Mouse (Mus musculus): ENCODE measurements around the gene Lrrc46. TPM values are rescaled to one million over a fixed set of nuclear protein-coding genes. Genes with fewer than 3 reads are reported as not detected.
A peak's percentile ranks its signal among the peaks of the same experiment; 100 is the strongest.

Gene Lrrc46
- polyA plus RNA-seq (2011; ENCODE audit: insufficient read depth, insufficient read length, low replicate concordance, missing spikeins): not detected in 2 replicates

GRCm38 (mm10) chr11:97041022-97041899 is at the start of gene Lrrc46, which contains the start of gene Mrpl10:
TSS of gene Lrrc46 (minus strand) at chr11:97041407.
TSS of gene Mrpl10 (plus strand) at chr11:97041560.
- peak within 1 kb of the TSS; percentile 99 for H3K4me3 ChIP-seq (replicated peaks; ENCODE audit: control insufficient read depth, low read depth, low read length)

DNA sequence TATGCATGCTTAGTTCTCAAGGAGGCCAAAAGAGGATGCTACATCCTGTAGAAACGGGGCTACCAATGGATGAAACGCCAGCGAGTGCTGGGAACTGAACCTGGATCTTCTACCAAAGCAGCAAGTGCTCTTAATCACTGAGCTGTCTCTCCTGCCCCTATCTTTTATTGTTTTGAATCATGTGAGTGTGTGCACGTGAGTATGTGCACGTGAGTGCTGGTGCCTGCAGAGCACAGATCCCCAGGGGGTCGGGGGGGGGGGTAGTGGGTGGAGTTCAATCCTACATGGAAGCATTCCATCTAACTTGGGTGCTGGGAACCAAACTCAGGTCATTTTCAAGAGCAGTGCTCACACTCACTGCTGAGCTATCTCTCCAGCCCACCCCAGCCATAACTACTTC is 45.2 kb upstream of the Lrrc46 start:
- 69% methylated on average over 6 of the region's 6 CpGs for WGBS
- H3K4me1 ChIP-seq (ENCODE audit: control insufficient read depth, insufficient read depth, low read length): no peaks in the 10 kb centered on the region; the same call in 1 of the 2 replicates

More at GRCm38 (mm10) chr11:97041022-97041899, at the start of gene Lrrc46, which contains the start of gene Mrpl10:
- TF ChIP-seq POLR2A (IDR thresholded peaks at IDR 0.05; ENCODE audit: borderline replicate concordance, control insufficient read depth, low read depth, low read length): peak; percentile 85; the same call in 1 of the 2 replicates
- no peak for TF ChIP-seq CTCF (IDR thresholded peaks at IDR 0.05; ENCODE audit: control insufficient read depth, insufficient read depth, low read length)
- H3K4me1 ChIP-seq (ENCODE audit: control insufficient read depth, insufficient read depth, low read length): peaks cover 2% of the 10 kb centered on the region; the same call in 1 of the 2 replicates
- WGBS: under 1% methylated on average over 48 of the region's 48 CpGs
- H3K27ac ChIP-seq (ENCODE audit: control insufficient read depth, insufficient read depth, low read depth, low read length, poor library complexity): peak within 1 kb of the TSS; percentile 80

GRCm38 (mm10) chr11:97084821-97085505 is 43.8 kb upstream of the Lrrc46 start:
- WGBS: 86% methylated on average over 15 of the region's 15 CpGs
- no peak overlapping the region for H3K27ac ChIP-seq (ENCODE audit: control insufficient read depth, insufficient read depth, low read depth, low read length, poor library complexity)
- TF ChIP-seq POLR2A (IDR thresholded peaks at IDR 0.05; ENCODE audit: borderline replicate concordance, control insufficient read depth, low read depth, low read length) (no peak), CTCF (IDR thresholded peaks at IDR 0.05; ENCODE audit: control insufficient read depth, insufficient read depth, low read length) (no peak)
- no peaks in the 10 kb centered on the region; the same call in 1 of the 2 replicates for H3K4me1 ChIP-seq (ENCODE audit: control insufficient read depth, insufficient read depth, low read length)
- H3K4me3 ChIP-seq (replicated peaks; ENCODE audit: control insufficient read depth, low read depth, low read length): no peak overlapping the region

More for the DNA sequence above, 45.2 kb upstream of the Lrrc46 start:
- Histone ChIP-seq H3K27ac (ENCODE audit: control insufficient read depth, insufficient read depth, low read depth, low read length, poor library complexity) (no peak overlapping the region), H3K4me3 (replicated peaks; ENCODE audit: control insufficient read depth, low read depth, low read length) (no peak overlapping the region)
- TF ChIP-seq CTCF (IDR thresholded peaks at IDR 0.05; ENCODE audit: control insufficient read depth, insufficient read depth, low read length) (no peak), POLR2A (IDR thresholded peaks at IDR 0.05; ENCODE audit: borderline replicate concordance, control insufficient read depth, low read depth, low read length) (no peak)

DNA sequence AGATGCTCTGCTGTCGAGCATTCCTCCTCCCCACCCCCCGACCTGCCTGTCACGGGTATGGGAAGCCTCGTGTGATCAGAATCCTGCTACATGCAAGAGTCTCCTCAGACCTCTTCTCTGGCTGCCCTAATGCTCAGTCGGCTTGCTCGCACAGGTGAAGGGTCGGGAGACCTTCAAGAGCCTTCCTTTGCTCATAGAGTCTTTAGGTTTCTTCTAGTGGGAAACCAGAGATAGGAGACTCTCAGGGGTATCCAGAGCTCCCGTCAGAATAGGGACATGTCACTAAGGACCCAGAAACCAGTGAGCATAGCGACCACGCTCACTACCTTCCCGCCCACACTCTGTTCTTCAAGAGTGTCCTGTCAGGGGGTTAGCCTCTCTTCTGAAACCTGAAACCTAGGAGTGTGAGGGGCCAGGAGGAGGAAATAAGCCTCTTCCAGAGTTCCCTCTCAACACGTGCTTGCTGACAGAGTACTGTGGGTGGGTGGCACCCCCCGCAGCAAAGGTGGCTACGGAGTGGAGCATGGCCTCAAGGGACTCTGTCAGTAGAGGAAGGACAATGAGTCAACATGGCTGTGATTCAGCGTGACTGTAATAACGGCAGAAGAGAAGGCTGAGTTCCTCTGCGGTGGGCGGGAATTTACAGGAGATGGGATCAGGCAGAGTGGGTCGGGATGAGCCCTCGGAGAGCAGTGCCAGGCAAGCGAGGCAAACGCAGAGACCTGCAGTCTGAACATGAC is 42.4 kb upstream of the Lrrc46 start:
- 19% methylated on average over 22 of the region's 22 CpGs for WGBS
- TF ChIP-seq POLR2A (IDR thresholded peaks at IDR 0.05; ENCODE audit: borderline replicate concordance, control insufficient read depth, low read depth, low read length) (no peak), CTCF (IDR thresholded peaks at IDR 0.05; ENCODE audit: control insufficient read depth, insufficient read depth, low read length) (no peak)
- Histone ChIP-seq H3K4me3 (replicated peaks; ENCODE audit: control insufficient read depth, low read depth, low read length) (no peak overlapping the region), H3K4me1 (ENCODE audit: control insufficient read depth, insufficient read depth, low read length) (no peaks in the 10 kb centered on the region; the same call in 1 of the 2 replicates), H3K27ac (ENCODE audit: control insufficient read depth, insufficient read depth, low read depth, low read length, poor library complexity) (no peak overlapping the region)

DNA sequence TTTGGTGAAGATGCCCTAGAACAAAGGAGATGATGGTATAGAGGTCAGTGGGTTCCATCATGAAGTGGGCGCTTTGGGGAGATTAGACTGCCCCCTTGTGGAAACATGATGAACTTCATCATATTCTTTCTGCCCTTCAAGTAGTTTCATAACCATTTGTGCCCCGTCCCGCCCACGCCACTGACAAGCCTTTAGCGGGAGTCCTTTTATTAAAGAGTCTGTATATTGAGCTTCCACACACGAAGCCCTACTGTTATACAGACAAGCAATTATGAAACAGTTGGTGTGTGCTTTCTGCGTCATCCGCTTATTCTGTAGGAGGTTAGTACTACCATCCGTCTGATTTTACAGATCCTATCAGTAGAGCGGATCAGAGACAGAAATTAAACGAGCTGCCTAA is 41.8 kb upstream of the Lrrc46 start:
- TF ChIP-seq CTCF (IDR thresholded peaks at IDR 0.05; ENCODE audit: control insufficient read depth, insufficient read depth, low read length) (peak; percentile 43), POLR2A (IDR thresholded peaks at IDR 0.05; ENCODE audit: borderline replicate concordance, control insufficient read depth, low read depth, low read length) (no peak)
- no peaks in the 10 kb centered on the region; the same call in 1 of the 2 replicates for H3K4me1 ChIP-seq (ENCODE audit: control insufficient read depth, insufficient read depth, low read length)

DNA sequence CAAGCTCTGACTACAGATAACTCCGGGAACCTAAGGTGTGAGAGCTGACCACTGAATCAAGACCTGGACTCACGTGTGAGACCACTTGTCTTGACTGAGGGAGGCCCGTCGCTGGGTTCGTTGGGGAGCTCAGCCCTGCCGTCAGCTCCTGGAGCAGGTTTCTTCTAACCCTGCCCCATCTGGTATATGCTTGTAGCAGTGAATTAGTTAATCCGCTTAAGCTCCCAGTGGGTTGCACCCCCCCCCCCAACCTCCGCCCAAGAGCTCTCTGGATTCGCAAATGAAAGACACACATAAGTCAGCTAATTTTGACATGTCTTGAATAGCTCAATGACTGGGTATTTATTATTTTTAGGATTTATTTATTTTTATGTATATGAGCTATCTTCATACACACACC is 39.1 kb upstream of the Lrrc46 start:
- Histone ChIP-seq H3K4me1 (ENCODE audit: control insufficient read depth, insufficient read depth, low read length) (no peaks in the 10 kb centered on the region; the same call in 1 of the 2 replicates), H3K27ac (ENCODE audit: control insufficient read depth, insufficient read depth, low read depth, low read length, poor library complexity) (no peak overlapping the region), H3K4me3 (replicated peaks; ENCODE audit: control insufficient read depth, low read depth, low read length) (no peak overlapping the region)
- TF ChIP-seq POLR2A (IDR thresholded peaks at IDR 0.05; ENCODE audit: borderline replicate concordance, control insufficient read depth, low read depth, low read length) (no peak), CTCF (IDR thresholded peaks at IDR 0.05; ENCODE audit: control insufficient read depth, insufficient read depth, low read length) (no peak)
- WGBS: 71% methylated on average over 9 of the region's 9 CpGs

More for the DNA sequence above, 41.8 kb upstream of the Lrrc46 start:
- Histone ChIP-seq H3K27ac (ENCODE audit: control insufficient read depth, insufficient read depth, low read depth, low read length, poor library complexity) (no peak overlapping the region), H3K4me3 (replicated peaks; ENCODE audit: control insufficient read depth, low read depth, low read length) (no peak overlapping the region)
- WGBS: 26% methylated on average over 11 of the region's 11 CpGs

DNA sequence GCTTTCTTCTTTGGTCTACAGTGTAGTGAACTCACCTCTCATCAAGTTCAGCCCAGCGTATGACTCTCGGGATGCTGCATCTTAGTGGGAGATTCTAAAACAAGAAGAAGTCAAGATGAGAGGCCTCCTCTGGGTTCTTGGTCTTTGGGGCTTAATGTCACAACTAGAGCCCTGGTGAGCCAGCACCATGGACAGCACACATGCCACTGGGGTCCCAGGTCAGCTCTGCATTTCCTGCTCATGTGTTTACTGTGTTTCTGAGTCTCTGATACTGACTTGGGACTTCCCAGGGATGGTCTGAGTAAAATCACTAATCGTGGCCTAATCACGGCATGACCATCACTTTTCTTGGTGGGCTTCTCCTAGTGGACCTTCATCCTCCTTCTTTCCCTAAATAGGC is 37.5 kb upstream of the Lrrc46 start:
- H3K4me3 ChIP-seq (replicated peaks; ENCODE audit: control insufficient read depth, low read depth, low read length): no peak overlapping the region
- H3K4me1 ChIP-seq (ENCODE audit: control insufficient read depth, insufficient read depth, low read length): no peaks in the 10 kb centered on the region
- H3K27ac ChIP-seq (ENCODE audit: control insufficient read depth, insufficient read depth, low read depth, low read length, poor library complexity): no peak overlapping the region
- 46% methylated on average over 4 of the region's 4 CpGs for WGBS
- TF ChIP-seq CTCF (IDR thresholded peaks at IDR 0.05; ENCODE audit: control insufficient read depth, insufficient read depth, low read length): no peak
- no peak for TF ChIP-seq POLR2A (IDR thresholded peaks at IDR 0.05; ENCODE audit: borderline replicate concordance, control insufficient read depth, low read depth, low read length)
